Mouse (Mus musculus) ovary, adult 10 weeks (tissue): ENCODE results near the gene Snap23. TPM values are rescaled to one million over a fixed set of nuclear protein-coding genes. Genes with fewer than 3 reads are reported as not detected.

Source experiments
- polyA plus RNA-seq: library from polyadenylated mRNA; stranded (reverse); fragments of 350-450 nt; fragmentation: Illumina TruSeq; extraction: RNeasy Lipid Tissue Mini Kit (QIAGEN cat#74804); gene quantifications from one replicate; pipeline ENCODE4 v1.2.3, GENCODE M21; 2014

Snap23 gene
- polyA plus RNA-seq, result 159 TPM

GRCm38 (mm10) chr2:120566886-120567797, at the start of gene Snap23:
Snap23 (plus strand) TSS chr2:120567671.

GRCm38 (mm10) chr2:120563235-120563990, 4.1 kb upstream of the Snap23 start, which contains the start of gene Zfp106:
Zfp106 (minus strand) TSS chr2:120563843.

GRCm38 (mm10) chr2:120608830-120609723, 41.6 kb downstream of the Snap23 start, which contains the start of the genes Haus2 and Lrrc57:
Haus2 (plus strand) TSS chr2:120609383.
Lrrc57 (minus strand) TSS chr2:120609520.

GRCm38 (mm10) chr2:120628886-120629735, 61.6 kb downstream of the Snap23 start, which contains the start of gene Stard9:
Stard9 (plus strand) TSS chr2:120629121.

Other genes starting within 250 kb of the Snap23 start
- 23.3 TPM for gene Vps39, start 214.5 kb upstream of the Snap23 start, polyA plus RNA-seq
- 23.1 TPM for gene Ganc, start 163.8 kb upstream of the Snap23 start, polyA plus RNA-seq
- 141 TPM for gene Tmem87a, start 163.6 kb upstream of the Snap23 start, polyA plus RNA-seq
- gene Capn3, start 111.7 kb upstream of the Snap23 start, polyA plus RNA-seq, result not detected
- gene Zfp106, start 3.8 kb upstream of the Snap23 start, polyA plus RNA-seq, result 104 TPM
- 55.3 TPM for gene Haus2, start 41.7 kb downstream of the Snap23 start, polyA plus RNA-seq
- 38.4 TPM for gene Lrrc57, start 41.8 kb downstream of the Snap23 start, polyA plus RNA-seq
- 13.6 TPM for gene Stard9, start 61.5 kb downstream of the Snap23 start, polyA plus RNA-seq